Mouse (Mus musculus) T-helper 17 cell (primary cell): Measurements from ENCODE around the gene Fam241a.

Experiments
- in situ Hi-C, 2 experiments: fragments of 300-600 bp; cut with MboI, MseI; formaldehyde crosslinking; loops; 1 replicate in 1 of 2; 2 replicates in 1 of 2; pipeline ENCODE4 v1.15.1; 2025; ENCODE audit warnings: high pct_unique_total_duplicates in 2 of 2

Gene Fam241a

DNA sequence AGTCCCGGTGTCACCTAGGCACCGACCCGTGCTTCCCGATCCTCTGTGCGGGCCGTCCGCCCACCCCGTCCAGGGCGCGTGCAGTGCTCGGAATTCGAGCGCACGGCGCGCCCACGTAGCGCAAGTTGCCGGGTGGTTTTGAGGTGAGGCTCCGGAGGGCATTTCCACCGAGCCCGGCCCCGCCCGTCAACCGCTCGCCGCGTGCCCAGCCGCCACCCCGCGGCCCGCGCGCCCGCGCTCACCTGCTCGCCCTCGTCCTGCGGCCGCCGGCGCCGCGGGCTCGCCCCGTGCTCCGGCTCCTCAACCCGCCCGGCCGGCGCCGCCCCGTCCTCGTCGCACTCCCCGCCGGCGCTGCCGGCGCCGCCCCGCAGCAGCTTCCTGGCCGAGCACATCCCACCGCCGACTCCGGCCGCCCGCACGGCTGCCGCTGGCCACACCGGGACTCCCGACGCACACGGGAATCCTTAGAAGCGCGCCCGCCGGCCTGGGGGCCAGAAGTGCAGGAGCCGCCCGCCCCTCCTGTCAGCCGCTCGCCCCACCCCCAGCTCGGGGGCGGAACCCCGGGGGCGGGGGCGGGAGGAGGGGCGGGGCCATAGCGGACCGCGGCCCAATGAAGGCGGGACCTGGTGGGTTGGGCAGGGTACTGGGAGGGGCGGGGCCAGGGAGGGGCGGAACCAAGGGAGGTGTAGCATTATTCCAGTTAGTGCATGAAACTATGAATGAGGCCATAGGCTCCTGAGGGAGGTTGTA, at the start of gene Fam241a:
TSS of gene Fam241a (minus strand) at position 533 of the 750 bp plus-strand sequence.
- in situ Hi-C loops: loop anchor here in 1 of 2 experiments (25.0 kb wide), 1 partner anchor 1234 kb away; no protein-coding TSS in a partner anchor

DNA sequence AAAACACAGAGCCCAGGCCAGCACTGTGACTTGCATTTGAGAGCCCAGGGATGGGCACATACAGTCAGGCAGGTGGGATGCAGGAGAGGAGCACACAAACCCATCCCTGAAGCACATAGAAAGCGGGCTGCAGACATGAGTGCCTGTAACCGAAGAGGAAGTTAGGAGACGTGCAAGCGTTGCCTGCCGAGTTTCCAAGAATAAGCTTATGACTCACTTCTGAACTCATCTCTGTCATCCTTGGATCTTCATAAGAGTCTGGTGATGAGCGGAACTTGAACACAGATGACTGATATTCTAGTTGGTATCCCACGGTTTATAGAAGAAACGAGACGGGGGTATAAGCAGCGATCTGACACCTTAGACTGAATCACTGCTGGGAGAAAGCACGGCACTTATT, 36.3 kb upstream of the Fam241a start:
- in situ Hi-C loops: loop anchor here in 1 of 2 experiments (5.0 kb wide), 1 partner anchor 40 kb away; no protein-coding TSS in a partner anchor

DNA sequence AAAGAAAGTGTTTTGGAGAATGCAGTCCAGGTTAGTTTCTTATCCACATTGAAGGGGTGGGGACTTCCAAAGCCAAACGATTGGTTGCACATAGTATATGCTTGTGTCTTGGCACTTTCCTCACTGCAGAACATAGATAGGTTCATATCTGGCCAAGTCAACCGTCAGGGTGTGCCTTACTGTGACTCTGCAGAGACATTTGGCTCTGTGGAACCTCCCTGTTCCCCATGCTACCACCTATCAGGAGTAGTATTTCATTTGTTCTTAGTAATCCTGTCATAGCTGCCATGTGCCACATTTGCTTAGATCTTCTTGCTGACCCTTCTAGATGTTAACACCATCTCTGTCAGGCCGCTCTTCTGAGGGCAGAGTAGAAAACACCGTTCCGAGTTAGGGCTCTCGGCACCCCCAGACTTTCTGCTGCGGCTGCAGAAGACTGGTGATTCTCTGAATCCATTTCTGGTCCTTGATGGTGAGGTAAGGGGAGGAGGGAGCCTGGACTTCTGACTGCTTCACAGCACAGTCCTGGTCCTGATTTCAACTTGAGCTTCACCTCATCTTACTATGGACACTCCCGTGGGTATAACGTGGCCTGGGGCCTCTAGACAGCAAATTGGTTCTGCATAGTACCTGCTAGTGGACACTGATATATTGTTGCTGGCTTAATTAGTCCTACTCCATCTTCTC, 34.3 kb upstream of the Fam241a start:
- in situ Hi-C loops: loop anchor here in 1 of 2 experiments (5.0 kb wide), 1 partner anchor 38 kb away; no protein-coding TSS in a partner anchor

DNA sequence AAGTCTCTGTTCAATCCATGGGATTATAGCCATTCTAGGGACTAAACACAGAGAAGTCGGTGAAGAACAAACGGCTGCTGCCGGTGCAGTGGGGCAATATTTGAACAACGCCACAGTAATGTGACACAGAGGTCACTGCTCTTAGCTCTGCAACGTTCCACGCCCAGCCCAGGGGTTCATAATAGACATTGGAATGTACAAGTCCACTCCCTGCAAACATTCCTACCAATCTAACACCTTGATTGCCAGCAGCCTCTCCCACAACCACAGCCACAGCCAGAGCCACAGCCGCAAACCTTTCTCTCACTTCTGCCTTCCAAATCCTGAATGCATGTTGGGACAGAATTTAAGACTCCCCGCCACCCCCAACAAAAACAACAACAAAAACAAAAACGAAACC, 33.8 kb upstream of the Fam241a start:
- in situ Hi-C loops: loop anchor here in 1 of 2 experiments (5.0 kb wide), 1 partner anchor 38 kb away; no protein-coding TSS in a partner anchor

GRCm38 (mm10) chr3:127926635-127927183, 30.6 kb upstream of the Fam241a start:
- in situ Hi-C loops: no loop called here

GRCm38 (mm10) chr3:127924464-127924863, 28.3 kb upstream of the Fam241a start:
- in situ Hi-C loops: no loop called here

- in situ Hi-C loops: no loop called here
Observed at GRCm38 (mm10) chr3:127923183-127923582, 27.1 kb upstream of the Fam241a start.

GRCm38 (mm10) chr3:127922125-127922524, 26.0 kb upstream of the Fam241a start:
- in situ Hi-C loops: no loop called here

- in situ Hi-C loops: no loop called here
Observed at GRCm38 (mm10) chr3:127917999-127918661, 22.0 kb upstream of the Fam241a start.

DNA sequence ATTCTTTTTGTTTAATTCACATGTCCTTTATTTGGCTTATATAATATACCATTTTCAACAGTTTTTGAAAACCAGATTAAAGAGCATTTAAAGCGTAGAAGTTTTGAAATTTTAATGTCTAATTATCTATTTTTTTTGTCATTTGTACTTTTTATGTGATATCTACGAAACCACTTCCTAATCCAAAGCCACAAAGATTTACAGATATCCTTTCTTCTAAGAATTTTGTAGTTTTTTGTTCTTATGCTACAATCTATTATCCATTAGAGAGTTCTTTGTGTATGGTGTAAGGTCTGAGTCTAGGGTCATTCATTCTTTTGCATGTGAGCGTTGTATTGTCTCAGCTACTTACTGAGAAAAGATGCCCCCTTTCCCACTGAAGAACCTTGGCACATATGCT, 21.4 kb upstream of the Fam241a start:
- in situ Hi-C loops: no loop called here

GRCm38 (mm10) chr3:127915656-127916334, 19.7 kb upstream of the Fam241a start:
- in situ Hi-C loops: no loop called here

GRCm38 (mm10) chr3:127913885-127914709, 18.0 kb upstream of the Fam241a start:
- in situ Hi-C loops: no loop called here

DNA sequence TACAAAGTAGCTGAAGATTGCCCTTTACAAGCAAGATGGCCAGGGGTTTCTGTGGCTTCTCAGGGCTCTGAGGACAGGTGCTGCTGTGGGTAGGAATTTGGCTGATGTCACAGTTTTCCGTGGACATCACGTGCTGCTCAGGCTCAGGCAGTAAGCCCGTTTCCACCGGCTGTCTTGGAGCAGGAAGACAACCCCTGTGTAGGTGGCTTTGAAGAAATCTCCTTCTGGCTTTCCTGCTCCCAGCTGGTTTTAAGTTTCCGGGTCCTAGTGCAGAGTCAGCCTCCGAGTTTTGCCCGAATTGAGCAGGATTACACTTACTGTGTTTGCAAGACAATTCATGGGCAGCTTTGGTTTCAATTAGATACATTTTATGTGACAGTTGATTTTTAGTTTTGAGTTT, 13.8 kb upstream of the Fam241a start:
- in situ Hi-C loops: no loop called here

DNA sequence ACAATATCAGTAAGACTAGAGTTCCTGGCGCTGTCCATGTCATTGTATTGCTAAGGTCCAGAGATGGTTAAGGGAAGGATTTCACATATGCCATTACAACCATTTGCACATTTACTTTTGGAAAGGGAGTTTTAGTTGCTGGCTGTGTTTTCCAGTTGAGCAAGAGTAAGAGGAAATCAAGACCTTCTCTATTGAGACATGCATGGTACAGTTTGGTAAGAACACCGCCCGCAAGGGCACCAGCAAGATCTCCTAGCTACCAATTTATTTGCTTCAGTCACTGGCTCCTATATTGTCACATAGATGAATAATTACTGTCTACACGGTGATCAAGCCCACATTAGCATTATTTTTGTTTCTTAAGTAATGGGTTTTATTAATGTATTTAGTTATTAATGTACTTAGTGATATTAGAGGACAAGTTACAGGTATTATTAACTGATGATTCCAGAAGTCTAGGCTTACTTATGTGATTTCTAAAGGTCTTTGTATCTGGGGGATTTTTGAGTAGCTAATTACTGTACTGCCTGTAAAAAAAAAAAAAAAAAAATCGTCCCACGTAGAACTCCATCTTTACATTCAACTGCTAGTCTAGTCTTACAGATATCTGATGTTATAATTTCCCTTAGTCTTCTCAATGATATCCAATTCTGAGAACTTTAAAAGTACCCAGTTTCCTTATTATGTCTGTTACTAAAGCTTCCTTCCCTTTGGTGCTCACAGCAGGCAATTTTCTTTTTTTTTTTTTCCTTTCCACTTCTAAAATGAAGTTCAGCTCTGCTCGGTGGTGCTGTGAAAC, 944 bp downstream of the Fam241a start:
- in situ Hi-C loops: loop anchor here (5.0 to 25.0 kb wide), 3 partner anchors 37 to 1233 kb away; no protein-coding TSS in a partner anchor

GRCm38 (mm10) chr3:127893902-127894301, 2.2 kb downstream of the Fam241a start:
- in situ Hi-C loops: loop anchor here (5.0 to 25.0 kb wide), 3 partner anchors 37 to 1232 kb away; no protein-coding TSS in a partner anchor

DNA sequence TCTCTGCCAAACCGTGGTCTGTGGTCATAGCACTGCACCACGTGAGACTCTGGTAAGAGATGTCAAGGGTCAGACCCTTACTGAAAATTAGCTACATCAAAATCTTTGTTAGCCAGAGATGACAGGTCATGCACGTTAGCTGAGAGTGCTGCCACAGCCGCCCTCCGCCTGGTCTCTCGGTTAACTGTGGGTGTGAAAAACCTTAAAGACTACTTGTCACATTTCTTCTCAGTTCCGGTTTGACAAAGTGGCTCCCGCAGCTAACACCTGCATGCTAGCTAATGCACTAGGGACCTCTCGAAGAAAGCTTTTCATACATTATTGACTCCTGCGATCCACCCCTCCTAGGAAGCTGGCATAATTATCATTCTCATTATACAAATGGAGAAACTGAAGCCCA, 4.2 kb downstream of the Fam241a start:
- in situ Hi-C loops: loop anchor here (5.0 to 25.0 kb wide), 3 partner anchors 35 to 1230 kb away; no protein-coding TSS in a partner anchor

- in situ Hi-C loops: loop anchor here (5.0 to 25.0 kb wide), 3 partner anchors 33 to 1228 kb away; no protein-coding TSS in a partner anchor
Observed at GRCm38 (mm10) chr3:127890008-127890407, 6.1 kb downstream of the Fam241a start.

GRCm38 (mm10) chr3:127889570-127889969, 6.6 kb downstream of the Fam241a start:
- in situ Hi-C loops: loop anchor here in 1 of 2 experiments (25.0 kb wide), 1 partner anchor 1227 kb away; no protein-coding TSS in a partner anchor

DNA sequence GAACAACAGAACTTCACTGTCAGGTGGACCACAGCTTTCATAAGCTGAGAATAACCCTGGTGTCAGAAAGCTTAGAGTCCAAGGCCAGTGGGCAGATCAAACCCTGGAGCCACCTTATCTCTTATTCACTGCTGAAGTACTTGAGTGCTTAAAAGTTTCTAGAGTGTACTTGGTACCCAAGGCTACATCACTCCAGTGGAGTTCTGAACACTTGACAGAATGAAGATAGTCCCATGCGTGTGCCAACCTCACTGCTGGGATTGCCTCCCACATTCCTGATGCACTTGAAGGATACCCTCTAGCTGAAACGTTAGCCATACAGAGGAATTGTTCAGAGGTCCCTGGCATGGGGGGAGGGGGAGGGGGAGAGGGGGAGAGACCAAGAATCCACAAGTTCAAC, 14.4 kb downstream of the Fam241a start:
- in situ Hi-C loops: loop anchor here in 1 of 2 experiments (25.0 kb wide), 1 partner anchor 1219 kb away; no protein-coding TSS in a partner anchor
